16 mouse cellular contexts compared by ENCODE assay signal in the genomic region with DNA sequence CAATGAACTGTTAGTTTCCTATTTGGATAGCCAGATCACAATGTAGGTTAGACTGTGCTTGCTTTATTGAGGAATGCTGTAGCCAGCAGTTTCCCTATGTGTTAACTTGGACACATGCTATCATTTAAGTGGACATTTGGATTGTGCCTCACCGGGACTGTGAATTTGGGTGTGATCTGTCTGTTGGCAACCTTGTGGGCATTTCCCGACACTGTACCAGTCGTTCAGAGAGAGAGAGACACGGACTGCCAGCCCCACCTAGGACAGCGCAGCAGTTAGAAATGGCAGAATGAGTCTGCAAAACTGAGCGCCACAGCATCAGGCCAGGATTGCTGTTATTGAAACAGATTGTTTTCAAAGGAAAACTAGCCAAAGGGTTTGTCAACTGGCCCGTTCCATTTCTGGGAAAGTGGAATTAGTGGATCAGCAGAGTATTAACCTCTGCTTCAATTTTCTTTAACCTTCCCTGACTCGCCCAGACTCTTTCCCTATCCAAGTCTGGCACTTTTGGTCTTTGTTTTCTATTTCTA. TPM values are rescaled to one million over a fixed set of nuclear protein-coding genes. Genes with fewer than 3 reads are reported as not detected.
A peak's percentile ranks its signal among the peaks of the same experiment; 100 is the strongest.
DNase-seq lines count a peak whose midpoint lies in the region; ATAC-seq and TF ChIP-seq lines count a peak whose summit lies in the region.
"Had no signal": no experiment of that assay in that cellular context is flagged by ENCODE, and none has a peak within 500 bp of the region (broad histone marks: within the 10 kb centered on the region; RNA-seq: fewer than 3 reads in every experiment).

No protein-coding gene starts in this region.

- no peaks in the 10 kb centered on the region for H3K9me3 ChIP-seq in lung, postnatal 0 days (ENCODE audit: low read length)
- H3K9me3 ChIP-seq in embryonic facial prominence, embryonic 14.5 days (ENCODE audit: control insufficient read depth, low read length), result no peaks in the 10 kb centered on the region
- H3K9me3 ChIP-seq in stomach, embryonic 15.5 days, result no peaks in the 10 kb centered on the region
- no peaks in the 10 kb centered on the region for H3K9me3 ChIP-seq in hindbrain, embryonic 11.5 days (ENCODE audit: control insufficient read depth, low read length)
- H3K9me3 ChIP-seq: heart, embryonic 15.5 days; hindbrain, embryonic 10.5 days; midbrain, embryonic 13.5 days had no signal

- H3K27me3 ChIP-seq in lung, postnatal 0 days (replicated peaks; ENCODE audit: insufficient read depth, low read length), result no peaks in the 10 kb centered on the region
- no peaks in the 10 kb centered on the region for H3K27me3 ChIP-seq in embryonic facial prominence, embryonic 14.5 days (replicated peaks; ENCODE audit: control insufficient read depth, insufficient read depth, low read length)
- H3K27me3 ChIP-seq in stomach, embryonic 15.5 days (replicated peaks), result no peaks in the 10 kb centered on the region
- no peaks in the 10 kb centered on the region for H3K27me3 ChIP-seq in hindbrain, embryonic 11.5 days (ENCODE audit: control insufficient read depth, insufficient read depth, low read length)
- H3K27me3 ChIP-seq: heart, embryonic 15.5 days; midbrain, embryonic 13.5 days had no signal

- no peak overlapping the region for H3K9ac ChIP-seq in lung, postnatal 0 days (replicated peaks; ENCODE audit: low read depth)
- H3K9ac ChIP-seq in embryonic facial prominence, embryonic 14.5 days (ENCODE audit: low read depth, low read length), result no peak overlapping the region
- H3K9ac ChIP-seq in stomach, embryonic 15.5 days, result no peak overlapping the region
- no peak overlapping the region for H3K9ac ChIP-seq in hindbrain, embryonic 11.5 days (ENCODE audit: low read depth, low read length)
- H3K9ac ChIP-seq: forebrain, postnatal 0 days; heart, embryonic 15.5 days; midbrain, embryonic 13.5 days had no signal

- peak; percentile 30; the same call in 1 of the 2 replicates for ATAC-seq in lung, postnatal 0 days
- ATAC-seq in embryonic facial prominence, embryonic 14.5 days (ENCODE audit: low read depth), result no peak
- ATAC-seq in stomach, embryonic 15.5 days (ENCODE audit: insufficient read depth, low FRiP score, low read depth), result no peak
- no peak for ATAC-seq in inflammation-experienced regulatory T-cells, adult 6 months
- ATAC-seq in hindbrain, embryonic 11.5 days (ENCODE audit: low FRiP score), result no peak
- ATAC-seq: forebrain, postnatal 0 days; midbrain, embryonic 13.5 days had no signal

- DNase-seq in lung, postnatal 0 days (ENCODE audit: low spot score), result peak; percentile 11
- no peak for DNase-seq in lung, postnatal 25 days (ENCODE audit: low spot score)
- DNase-seq in embryonic facial prominence, embryonic 14.5 days (ENCODE audit: low spot score), result no peak
- DNase-seq in gastrocnemius, postnatal 14 days, result peak; percentile 35
- DNase-seq in hindbrain, embryonic 11.5 days (ENCODE audit: low spot score), result no peak
- DNase-seq: adrenal gland, adult 2 months; cerebellum, postnatal 10 days; embryo, embryonic 11 days; forebrain, postnatal 0 days; layer of hippocampus, postnatal 36 days; right cerebral cortex, postnatal 25 days had no signal

- peaks cover 8% of the 10 kb centered on the region for H3K36me3 ChIP-seq in lung, postnatal 0 days (ENCODE audit: insufficient read depth, low read length)
- H3K36me3 ChIP-seq in embryonic facial prominence, embryonic 14.5 days (ENCODE audit: control insufficient read depth, insufficient read depth, low read length), result peaks cover 90% of the 10 kb centered on the region
- H3K36me3 ChIP-seq in stomach, embryonic 15.5 days, result peaks cover 38% of the 10 kb centered on the region; the same call in 1 of the 2 replicates
- no peaks in the 10 kb centered on the region for H3K36me3 ChIP-seq in hindbrain, embryonic 11.5 days (ENCODE audit: control insufficient read depth, insufficient read depth, low read length)
- H3K36me3 ChIP-seq: heart, embryonic 15.5 days had no signal

- WGBS in lung, postnatal 0 days, result 83% methylated on average over 8 of the region's 8 CpGs
- WGBS in embryonic facial prominence, embryonic 14.5 days, result 73% methylated on average over 8 of the region's 8 CpGs
- 76% methylated on average over 8 of the region's 8 CpGs for WGBS in stomach, embryonic 15.5 days
- WGBS in hindbrain, embryonic 11.5 days, result 92% methylated on average over 8 of the region's 8 CpGs

- no peak for TF ChIP-seq CTCF in lung, postnatal 0 days (IDR thresholded peaks at IDR 0.05)

- intact Hi-C loops in gastrocnemius, postnatal 14 days (cut with DNase I; ENCODE audit: low total_unique reads), result no loop called here

- TF ChIP-seq EP300 in lung, postnatal 0 days (IDR thresholded peaks at IDR 0.05), result no peak

- no peaks in the 10 kb centered on the region for H3K4me1 ChIP-seq in lung, postnatal 0 days (ENCODE audit: insufficient read depth, low read depth, low read length)
- H3K4me1 ChIP-seq in embryonic facial prominence, embryonic 14.5 days (ENCODE audit: control insufficient read depth, insufficient read depth, low read length), result peaks cover 11% of the 10 kb centered on the region; the same call in 1 of the 2 replicates
- H3K4me1 ChIP-seq in stomach, embryonic 15.5 days, result 0 out of 2 replicates have a peak, but pooled peaks cover 6% of the 10 kb centered on the region
- H3K4me1 ChIP-seq in hindbrain, embryonic 11.5 days (replicated peaks; ENCODE audit: control insufficient read depth, insufficient read depth, low read length), result no peaks in the 10 kb centered on the region
- H3K4me1 ChIP-seq: heart, embryonic 15.5 days had no signal

- H3K27ac ChIP-seq in lung, postnatal 0 days (ENCODE audit: low read length), result no peak overlapping the region
- H3K27ac ChIP-seq in embryonic facial prominence, embryonic 14.5 days (replicated peaks; ENCODE audit: low read depth, low read length), result 0 out of 2 replicates have a peak overlapping the region, but pooled peaks have one; percentile 33
- peak overlapping the region; percentile 11; the same call in 1 of the 2 replicates for H3K27ac ChIP-seq in stomach, embryonic 15.5 days
- H3K27ac ChIP-seq in hindbrain, embryonic 11.5 days (ENCODE audit: low read depth, low read length), result no peak overlapping the region
- H3K27ac ChIP-seq: heart, embryonic 15.5 days; hindbrain, embryonic 10.5 days; midbrain, embryonic 13.5 days had no signal

- H3K4me2 ChIP-seq in lung, postnatal 0 days (replicated peaks; ENCODE audit: low read depth, low read length), result no peak overlapping the region
- no peak overlapping the region for H3K4me2 ChIP-seq in embryonic facial prominence, embryonic 14.5 days (ENCODE audit: low read depth, low read length)
- no peak overlapping the region for H3K4me2 ChIP-seq in stomach, embryonic 15.5 days
- H3K4me2 ChIP-seq in hindbrain, embryonic 11.5 days (replicated peaks; ENCODE audit: low read depth, low read length), result no peak overlapping the region
- H3K4me2 ChIP-seq: heart, embryonic 15.5 days; midbrain, embryonic 13.5 days had no signal

- no peak overlapping the region for H3K4me3 ChIP-seq in lung, postnatal 0 days (ENCODE audit: low read depth, low read length)
- H3K4me3 ChIP-seq in embryonic facial prominence, embryonic 14.5 days (ENCODE audit: low read depth, low read length), result no peak overlapping the region
- H3K4me3 ChIP-seq in stomach, embryonic 15.5 days (replicated peaks), result no peak overlapping the region
- no peak overlapping the region for H3K4me3 ChIP-seq in hindbrain, embryonic 11.5 days (ENCODE audit: low read depth, low read length)
- H3K4me3 ChIP-seq: heart, embryonic 15.5 days; hindbrain, embryonic 10.5 days; midbrain, embryonic 13.5 days had no signal

RNA-seq across cellular contexts. Expression of a gene that starts 35.0 kb away (rescaled TPM):
- polyA plus RNA-seq in lung, postnatal 0 days (2015; fragmentation: Nextera tagmentation; extraction: Ambion mirVana), result 4.7 and 5.2 TPM in 2 replicates
- 23.6 and 29.1 TPM in 2 replicates for polyA plus RNA-seq in embryonic facial prominence, embryonic 14.5 days (2014; fragmentation: Nextera tagmentation; extraction: Ambion mirVana)
- 1 to 10 TPM; 5.2 to 5.5 TPM for total RNA-seq in gastrocnemius, postnatal 14 days (2021)
- 19.4 and 21.5 TPM in 2 replicates for polyA plus RNA-seq in stomach, embryonic 15.5 days (2015; fragmentation: Nextera tagmentation; extraction: Ambion mirVana)
- polyA plus RNA-seq in inflammation-experienced regulatory T-cells, adult 6 months (2017; shearing (Covaris generic)), result not detected
- 14.1 and 18.8 TPM in 2 replicates for polyA plus RNA-seq in hindbrain, embryonic 11.5 days (2014; fragmentation: Nextera tagmentation; extraction: Ambion mirVana)

Comparison
In these comparisons a context has a peak if more than half of its experiments do, and no peak if none do; other contexts are left out.
1. DNase-seq: peak in lung, postnatal 0 days (single experiment) and gastrocnemius, postnatal 14 days (single experiment); none in lung, postnatal 25 days (single experiment), embryonic facial prominence, embryonic 14.5 days (single experiment) and hindbrain, embryonic 11.5 days (single experiment).
2. H3K27ac ChIP-seq: peak in embryonic facial prominence, embryonic 14.5 days (single experiment) and stomach, embryonic 15.5 days (single experiment); none in lung, postnatal 0 days (single experiment) and hindbrain, embryonic 11.5 days (single experiment).